Mouse (Mus musculus) myocyte (in vitro differentiated cells): Measurements from ENCODE around the gene Slitrk2.

Source experiments
- CEBPB ChIP-seq: IDR thresholded peaks from 2 replicates; pipeline ENCODE4 v1.6.1; 2011; ENCODE audit warnings: mild to moderate bottlenecking, moderate library complexity; ENCODE audit not compliant: poor library complexity, insufficient read depth, severe bottlenecking
- E2F4 ChIP-seq: IDR thresholded peaks from one replicate; pipeline ENCODE4 v1.6.1; 2011; ENCODE audit warnings: mild to moderate bottlenecking, control low read depth, moderate library complexity; ENCODE audit not compliant: insufficient read depth
- MAX ChIP-seq: IDR thresholded peaks from one replicate; pipeline ENCODE4 v1.6.1; 2011; ENCODE audit warnings: low read depth, mild to moderate bottlenecking, control low read depth
- MYOG ChIP-seq, 3 experiments: IDR thresholded peaks; one replicate each; pipeline ENCODE4 v1.6.1; 2011; ENCODE audit warnings: control low read depth in 2 of 3, low read depth in 2 of 3, mild to moderate bottlenecking in 2 of 3; ENCODE audit not compliant: insufficient read length in 2 of 3, control insufficient read depth in 1 of 3, insufficient read depth in 1 of 3
- POLR2A ChIP-seq: IDR thresholded peaks from one replicate; pipeline ENCODE4 v1.6.1; 2011; ENCODE audit warnings: low read depth, mild to moderate bottlenecking, control low read depth, moderate library complexity; ENCODE audit not compliant: insufficient read length
- SRF ChIP-seq: IDR thresholded peaks from one replicate; pipeline ENCODE4 v1.6.1; 2011; ENCODE audit warnings: low read depth; ENCODE audit not compliant: control insufficient read depth, insufficient read length
- TCF12 ChIP-seq: IDR thresholded peaks from one replicate; pipeline ENCODE4 v1.6.1; 2011; ENCODE audit warnings: mild to moderate bottlenecking, control low read depth; ENCODE audit not compliant: poor library complexity, insufficient read depth, severe bottlenecking
- TCF3 ChIP-seq: IDR thresholded peaks from one replicate; pipeline ENCODE4 v1.6.1; 2011; ENCODE audit warnings: low read depth, control low read depth; ENCODE audit not compliant: insufficient read length

GRCm38 (mm10) chrX:66676959-66677358 lies 27.8 kb downstream of the Slitrk2 start:
- TF ChIP-seq TCF12 (no peak), POLR2A (no peak), E2F4 (no peak), MAX (no peak), CEBPB (no peak), MYOG (IDR thresholded peaks at IDR 0.05; ENCODE audit: control insufficient read depth in 1 of 3, insufficient read depth in 1 of 3, insufficient read length in 2 of 3, low read depth in 2 of 3) (no peak), TCF3 (no peak), SRF (no peak)
